Mouse (Mus musculus) yolk sac, embryonic 10.5 days (tissue): ENCODE data around the gene Hsd11b2.

ENCODE experiments used
- DNase-seq: peaks from one replicate; pipeline ENCODE4 v3.0.0-alpha.2; 2017; ENCODE audit warnings: low spot score

The Hsd11b2 gene

DNA sequence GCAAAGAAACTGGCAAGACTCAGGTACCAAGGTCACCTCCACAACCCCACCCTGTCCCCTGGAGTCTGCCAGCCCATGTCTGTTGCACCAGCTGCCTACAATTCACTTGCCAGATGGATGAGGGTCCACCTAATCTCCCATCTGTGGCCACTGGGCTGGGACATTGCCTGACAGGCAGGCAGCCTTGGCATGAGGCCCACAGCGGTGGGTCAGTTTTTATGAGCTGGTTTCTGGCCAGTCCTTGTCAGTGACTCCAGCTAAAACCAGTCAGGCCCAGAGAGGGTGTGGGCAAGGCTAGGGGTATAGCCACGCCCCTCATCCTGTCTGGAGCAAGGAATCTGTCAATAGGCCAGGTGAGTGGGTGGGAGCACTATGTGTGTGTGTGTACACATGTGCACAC, 8.6 kb downstream of the Hsd11b2 start:
- DNase-seq = no peak

DNA sequence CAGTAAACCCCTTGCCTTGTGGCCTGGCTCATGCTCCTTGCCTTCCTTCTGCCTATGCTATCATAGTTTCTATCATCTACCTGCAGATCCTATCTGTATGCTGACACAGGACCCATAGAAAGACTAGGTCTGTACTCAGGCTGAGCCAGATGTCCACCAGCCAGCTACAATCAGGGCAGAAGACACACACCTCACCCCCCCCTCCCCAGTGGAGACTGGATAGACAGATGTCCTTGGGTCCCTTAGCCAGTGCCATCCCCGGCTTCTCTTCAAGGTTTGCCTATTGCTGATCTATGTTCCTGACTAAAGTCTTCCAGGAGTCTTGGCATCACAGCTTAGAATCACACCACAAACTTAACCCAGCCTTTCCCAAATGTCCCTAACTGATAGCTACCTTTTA, 9.7 kb downstream of the Hsd11b2 start:
- no peak for DNase-seq

DNA sequence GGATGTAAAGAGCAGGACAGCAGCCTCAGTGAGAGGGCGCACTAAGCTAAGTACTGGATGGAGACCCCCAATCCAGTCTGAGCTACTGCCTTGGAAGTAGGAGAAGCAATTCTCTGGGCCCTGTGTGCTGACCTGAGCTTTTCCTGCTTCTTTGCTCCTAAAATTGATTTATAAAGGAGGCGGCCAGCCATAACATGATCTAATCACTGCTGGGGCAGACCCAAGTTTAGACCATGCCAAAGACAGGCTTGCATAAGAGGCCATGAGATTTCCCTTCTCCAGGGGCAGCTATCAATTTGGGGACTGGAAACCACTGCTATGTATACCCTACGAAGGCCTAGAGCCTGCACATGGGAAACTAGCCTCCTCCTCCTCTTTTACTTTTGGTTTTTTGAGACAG, 10.7 kb downstream of the Hsd11b2 start:
- DNase-seq = no peak

- peak; percentile 46 for DNase-seq
These were observed 13.2 kb downstream of the Hsd11b2 start for GRCm38 (mm10) chr8:105531774-105532173.

DNA sequence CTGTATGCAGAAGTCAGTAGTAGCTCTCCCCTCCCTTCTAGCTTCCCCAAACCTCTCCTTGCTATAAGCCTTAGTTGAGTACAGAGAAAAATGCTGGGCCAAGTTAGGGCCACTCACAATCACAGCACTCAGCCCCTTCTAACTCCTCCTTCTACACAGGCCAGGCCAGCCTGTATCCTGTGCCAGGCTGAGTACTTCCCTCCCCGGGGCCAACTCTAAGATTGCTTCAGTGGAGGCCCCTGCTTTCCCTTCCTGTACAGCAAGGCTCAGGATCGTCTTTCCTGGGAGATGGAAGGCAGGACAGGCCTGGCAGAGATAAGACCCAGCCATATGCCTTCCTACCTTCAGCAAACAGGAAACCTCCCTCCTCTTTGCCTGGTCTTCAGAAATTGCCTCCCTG, 14.9 kb downstream of the Hsd11b2 start:
- DNase-seq = peak; percentile 51

GRCm38 (mm10) chr8:105533892-105534329, 15.4 kb downstream of the Hsd11b2 start:
- DNase-seq = peak; percentile 66

- DNase-seq = no peak
These were observed 18.0 kb downstream of the Hsd11b2 start for GRCm38 (mm10) chr8:105536546-105536945.

GRCm38 (mm10) chr8:105537011-105537677, 18.6 kb downstream of the Hsd11b2 start:
- DNase-seq = no peak

- no peak for DNase-seq
These were observed 20.4 kb downstream of the Hsd11b2 start for GRCm38 (mm10) chr8:105538940-105539339.

- no peak for DNase-seq
These were observed 23.6 kb downstream of the Hsd11b2 start for GRCm38 (mm10) chr8:105542032-105542656.

- DNase-seq = no peak
These were observed 24.3 kb downstream of the Hsd11b2 start for GRCm38 (mm10) chr8:105542808-105543207.

DNA sequence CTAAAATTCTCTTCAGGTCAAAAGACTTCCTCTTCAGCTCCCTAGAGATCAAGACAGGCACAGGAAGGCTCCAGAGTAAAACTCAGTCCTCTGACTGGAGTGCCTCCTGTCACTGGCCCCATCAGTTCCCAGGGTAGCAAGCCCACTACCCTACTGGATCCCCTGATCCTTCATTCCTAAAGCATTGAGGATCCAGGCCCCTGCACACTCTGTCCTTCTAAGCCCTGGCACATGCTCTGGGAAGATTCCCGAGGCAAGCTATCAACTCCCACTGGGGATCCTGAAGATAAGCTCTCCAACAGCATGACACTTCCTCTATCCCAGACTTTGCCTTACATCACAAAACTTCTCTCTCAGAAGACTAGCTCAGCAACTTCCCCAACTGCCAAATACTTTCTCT, 25.1 kb downstream of the Hsd11b2 start:
- DNase-seq = no peak

GRCm38 (mm10) chr8:105544544-105545205, 26.1 kb downstream of the Hsd11b2 start:
- peak; percentile 77 for DNase-seq

- no peak for DNase-seq
These were observed 26.7 kb downstream of the Hsd11b2 start for GRCm38 (mm10) chr8:105545249-105545648.

- no peak for DNase-seq
These were observed 28.1 kb downstream of the Hsd11b2 start for GRCm38 (mm10) chr8:105546384-105547350.

DNA sequence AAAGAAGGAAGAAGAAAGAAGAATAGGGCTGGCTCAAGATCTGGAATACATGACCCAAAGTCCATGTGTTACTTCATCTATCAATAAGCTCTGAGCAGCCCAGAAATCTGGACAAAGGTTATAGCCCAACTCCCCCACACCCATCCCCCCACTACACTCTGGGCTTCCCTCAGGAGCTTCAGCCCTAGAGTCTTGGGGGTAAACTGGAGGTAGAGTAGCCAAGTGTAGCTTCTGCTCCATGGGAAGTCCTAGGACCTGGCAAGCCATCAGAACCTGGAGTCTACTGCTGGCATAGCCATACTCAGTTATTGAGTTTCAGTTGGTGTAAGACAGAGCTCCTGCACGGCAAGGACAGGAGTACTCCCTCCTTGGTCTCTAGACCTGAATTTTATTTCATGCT, 31.0 kb downstream of the Hsd11b2 start:
- DNase-seq = no peak

GRCm38 (mm10) chr8:105550083-105550482, 31.5 kb downstream of the Hsd11b2 start:
- no peak for DNase-seq

- DNase-seq = no peak
These were observed 33.5 kb downstream of the Hsd11b2 start for GRCm38 (mm10) chr8:105552032-105552431.

DNA sequence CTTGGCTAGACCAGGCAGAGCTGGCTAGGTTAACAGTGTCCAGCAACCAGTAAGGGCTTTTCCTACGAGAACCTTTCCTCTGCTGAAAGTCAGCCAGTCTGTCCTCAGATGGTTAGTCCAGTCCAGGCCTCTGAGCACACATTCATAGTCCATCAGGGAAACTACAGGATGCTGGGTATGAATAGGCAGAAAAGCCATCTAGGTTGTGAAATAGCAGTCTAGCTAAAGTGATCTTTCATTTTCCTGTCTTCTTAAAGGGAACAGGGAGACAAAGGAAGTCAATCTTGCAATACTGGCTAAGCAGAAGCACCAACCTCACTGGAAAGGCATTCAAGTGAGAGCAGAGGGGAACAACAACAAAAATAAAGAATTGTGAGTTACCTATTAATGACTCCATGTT, 34.3 kb downstream of the Hsd11b2 start:
- DNase-seq = no peak

DNA sequence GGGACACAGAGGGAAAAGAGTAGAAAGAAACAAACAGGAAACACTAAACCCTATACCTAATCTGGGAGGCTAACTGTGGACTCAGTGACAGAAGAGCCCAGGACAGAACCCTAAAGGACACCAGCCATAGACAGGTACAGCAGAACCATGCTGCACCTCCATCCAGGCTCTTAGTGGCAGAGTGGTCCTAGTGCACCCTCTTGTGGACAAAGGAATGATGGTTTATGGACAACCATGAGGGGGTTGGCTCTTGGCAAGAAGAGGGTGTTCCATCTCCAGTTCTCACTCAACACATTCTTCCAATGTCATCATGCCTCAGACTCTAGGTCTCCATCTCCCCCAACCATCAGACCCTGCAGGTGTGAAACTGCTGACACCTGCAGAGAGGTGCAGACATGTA, 35.5 kb downstream of the Hsd11b2 start:
- peak; percentile 47 for DNase-seq

- no peak for DNase-seq
These were observed 36.7 kb downstream of the Hsd11b2 start for GRCm38 (mm10) chr8:105555230-105555629.

DNA sequence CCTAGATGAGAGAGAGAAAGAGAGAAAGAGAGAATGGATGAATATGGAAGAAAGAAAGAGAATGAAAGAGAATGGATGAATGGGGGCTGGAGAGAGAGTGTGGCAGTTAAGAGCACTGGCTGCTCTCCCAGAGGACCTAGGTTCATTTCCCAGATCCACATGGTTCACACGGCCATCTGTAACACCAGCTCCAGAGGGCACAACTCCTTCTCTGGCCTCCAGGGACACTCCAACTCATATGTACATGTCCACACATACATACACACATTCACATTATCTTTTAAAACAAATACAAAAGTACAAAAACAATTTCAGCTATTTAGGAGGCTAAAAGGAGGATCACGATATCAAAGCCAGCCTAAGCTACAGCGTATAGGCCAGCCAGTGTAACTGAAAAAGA, 44.3 kb downstream of the Hsd11b2 start:
- no peak for DNase-seq
